Mouse (Mus musculus) urinary bladder, postnatal 14 days (tissue): ENCODE measurements around the gene Zfp454.

Source experiments
- DNase-seq: peaks from one replicate; pipeline ENCODE4 v3.0.0; 2021; ENCODE audit warnings: low spot score

Zfp454 gene

GRCm38 (mm10) chr11:50887390-50888128 is at the start of gene Zfp454:
TSS of gene Zfp454 (minus strand) at chr11:50887651.
- DNase-seq = peak; percentile 83

- no peak for DNase-seq
Observed at GRCm38 (mm10) chr11:50932040-50932439, 44.6 kb upstream of the Zfp454 start.

- DNase-seq = peak; percentile 82
Observed at GRCm38 (mm10) chr11:50931451-50931866, 44.0 kb upstream of the Zfp454 start, which contains the start of gene Zfp354b. TSS of gene Zfp354b (minus strand) at chr11:50931633.

- DNase-seq = no peak
Observed at GRCm38 (mm10) chr11:50931021-50931420, 43.6 kb upstream of the Zfp454 start.

GRCm38 (mm10) chr11:50930469-50931014 is 43.1 kb upstream of the Zfp454 start:
- no peak for DNase-seq

GRCm38 (mm10) chr11:50915671-50916320 is 28.3 kb upstream of the Zfp454 start, which contains the start of gene Zfp2:
TSS of gene Zfp2 (minus strand) at chr11:50916165.
- DNase-seq = peak; percentile 91

GRCm38 (mm10) chr11:50914461-50914860 is 27.0 kb upstream of the Zfp454 start:
- no peak for DNase-seq

- DNase-seq = no peak
Observed at GRCm38 (mm10) chr11:50913301-50913700, 25.9 kb upstream of the Zfp454 start.

- no peak for DNase-seq
Observed at GRCm38 (mm10) chr11:50908136-50908535, 20.7 kb upstream of the Zfp454 start.

GRCm38 (mm10) chr11:50897359-50897758 is 9.9 kb upstream of the Zfp454 start:
- no peak for DNase-seq

- DNase-seq = no peak
Observed at GRCm38 (mm10) chr11:50892441-50892840, 5.0 kb upstream of the Zfp454 start.

GRCm38 (mm10) chr11:50886933-50887293 is 538 bp downstream of the Zfp454 start:
- no peak for DNase-seq

- DNase-seq = no peak
Observed at GRCm38 (mm10) chr11:50886231-50886932, 1.1 kb downstream of the Zfp454 start.

GRCm38 (mm10) chr11:50883756-50884155 is 3.7 kb downstream of the Zfp454 start:
- DNase-seq = no peak

- DNase-seq = no peak
Observed at GRCm38 (mm10) chr11:50878641-50879040, 8.8 kb downstream of the Zfp454 start.

GRCm38 (mm10) chr11:50850989-50851601 is 36.4 kb downstream of the Zfp454 start:
- no peak for DNase-seq

- no peak for DNase-seq
Observed at GRCm38 (mm10) chr11:50850177-50850735, 37.2 kb downstream of the Zfp454 start, which contains the start of gene Grm6. TSS of gene Grm6 (plus strand) at chr11:50850685.

GRCm38 (mm10) chr11:50849310-50849709 is 38.1 kb downstream of the Zfp454 start:
- no peak for DNase-seq

- no peak for DNase-seq
Observed at GRCm38 (mm10) chr11:50848520-50849137, 38.8 kb downstream of the Zfp454 start.

- DNase-seq = no peak
Observed at GRCm38 (mm10) chr11:50847047-50847446, 40.4 kb downstream of the Zfp454 start.

- DNase-seq = no peak
Observed at GRCm38 (mm10) chr11:50845951-50846350, 41.5 kb downstream of the Zfp454 start.
